Mouse (Mus musculus): Measurements from ENCODE around the gene Rab30. TPM values are rescaled to one million over a fixed set of nuclear protein-coding genes. Genes with fewer than 3 reads are reported as not detected.
A peak's percentile ranks its signal among the peaks of the same experiment; 100 is the strongest.

Rab30 gene
- polyA plus RNA-seq, 1 experiment from 2014 or later, result 28.8 TPM

DNA sequence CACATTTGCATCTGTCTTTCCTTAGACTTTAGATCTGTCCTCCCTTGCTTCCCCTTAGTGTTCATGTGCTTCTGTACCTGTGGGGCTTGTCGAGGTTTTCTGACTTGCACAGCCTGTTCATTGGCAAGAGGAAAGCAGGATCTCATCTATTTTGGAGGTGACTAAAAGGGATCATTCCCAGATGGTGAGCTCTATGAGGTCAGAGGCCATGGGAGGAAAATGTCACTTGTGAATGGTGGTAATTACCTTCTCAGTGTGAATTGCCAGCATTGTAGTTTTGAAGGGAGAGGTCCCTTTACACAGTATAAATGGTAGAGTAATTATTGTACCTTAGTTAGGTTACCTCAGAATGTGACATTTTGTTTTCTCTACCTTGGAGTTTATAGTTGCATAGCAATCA, 148.8 kb downstream of the Rab30 start:
- Histone ChIP-seq H3K27ac (ENCODE audit: low read depth) (no peak overlapping the region), H3K4me2 (ENCODE audit: low read depth, low read length) (no peak overlapping the region), H3K36me3 (replicated peaks; ENCODE audit: insufficient read depth, low read length) (no peaks in the 10 kb centered on the region), H3K9me3 (ENCODE audit: low read length) (no peaks in the 10 kb centered on the region), H3K27me3 (ENCODE audit: insufficient read depth, low read length) (no peaks in the 10 kb centered on the region), H3K9ac (replicated peaks) (no peak overlapping the region), H3K4me1 (ENCODE audit: insufficient read depth) (peaks cover 9% of the 10 kb centered on the region), H3K4me3 (ENCODE audit: low read depth, low read length) (no peak overlapping the region)
- no peak for ATAC-seq
- no peak for DNase-seq
- WGBS (ENCODE audit: insufficient replicate concordance), result 61% methylated on average over 1 of the region's 1 CpGs
- TF ChIP-seq CTCF (IDR thresholded peaks at IDR 0.05; ENCODE audit: low read depth) (no peak), EP300 (IDR thresholded peaks at IDR 0.05; ENCODE audit: low read depth) (no peak)

DNA sequence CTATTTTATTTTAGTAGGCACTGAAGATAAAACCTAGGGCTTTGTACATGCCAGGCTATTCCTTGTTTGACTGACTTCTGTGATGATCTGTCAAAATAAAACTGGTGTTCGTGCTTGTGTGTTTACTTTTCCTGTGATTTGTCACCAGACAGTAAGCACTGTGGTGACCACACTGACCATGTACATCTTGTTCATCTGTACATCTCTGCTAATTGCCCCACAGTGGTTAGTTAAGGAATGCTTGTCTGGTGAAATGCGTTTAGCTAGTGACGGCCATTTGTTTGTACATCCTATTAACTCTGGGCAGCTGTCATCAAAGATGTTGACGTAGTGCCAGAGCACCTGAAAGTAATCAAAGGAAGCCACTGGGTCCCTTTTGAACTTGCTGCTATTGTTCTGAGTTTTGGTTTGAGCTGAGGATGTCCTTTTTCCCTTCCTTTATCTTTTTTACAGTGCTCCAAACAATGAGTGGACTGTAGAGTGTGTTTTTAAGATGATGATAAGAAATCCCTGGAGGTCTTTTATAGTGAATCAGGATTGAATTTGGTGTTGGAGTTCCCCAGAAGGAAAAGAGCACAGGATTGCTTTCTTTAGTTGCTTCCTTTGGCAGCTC, 149.3 kb downstream of the Rab30 start:
- no peak overlapping the region for H3K9ac ChIP-seq (replicated peaks)
- 53% methylated on average over 4 of the region's 4 CpGs for WGBS (ENCODE audit: insufficient replicate concordance)
- no peak overlapping the region for H3K27ac ChIP-seq (ENCODE audit: low read depth)
- DNase-seq, result no peak
- no peak overlapping the region for H3K4me3 ChIP-seq (ENCODE audit: low read depth, low read length)
- H3K9me3 ChIP-seq (ENCODE audit: low read length), result no peaks in the 10 kb centered on the region
- H3K4me1 ChIP-seq (ENCODE audit: insufficient read depth), result peaks cover 5% of the 10 kb centered on the region
- H3K27me3 ChIP-seq (ENCODE audit: insufficient read depth, low read length), result no peaks in the 10 kb centered on the region
- no peaks in the 10 kb centered on the region for H3K36me3 ChIP-seq (replicated peaks; ENCODE audit: insufficient read depth, low read length)
- TF ChIP-seq CTCF (IDR thresholded peaks at IDR 0.05; ENCODE audit: low read depth), result no peak
- TF ChIP-seq EP300 (IDR thresholded peaks at IDR 0.05; ENCODE audit: low read depth), result no peak
- H3K4me2 ChIP-seq (ENCODE audit: low read depth, low read length), result no peak overlapping the region
- ATAC-seq, result no peak

DNA sequence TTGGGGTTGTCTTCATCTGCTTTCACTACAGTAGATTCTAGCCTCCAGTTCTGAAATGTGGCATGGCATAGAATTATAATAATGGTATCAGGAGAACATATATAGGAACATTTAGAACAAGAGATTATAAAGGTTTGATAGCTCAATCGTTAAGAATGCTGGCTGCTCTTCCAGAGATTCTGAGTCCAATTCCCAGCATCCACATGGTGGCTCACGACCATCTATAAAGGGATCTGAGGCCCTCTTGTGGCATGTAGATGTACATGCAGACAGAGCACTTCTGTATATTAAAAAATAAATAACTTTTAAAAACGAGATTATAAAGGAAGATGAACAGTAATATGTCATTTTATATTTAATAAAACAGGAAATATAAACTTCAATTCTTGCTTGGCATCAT, 152.1 kb downstream of the Rab30 start:
- no peaks in the 10 kb centered on the region for H3K36me3 ChIP-seq (replicated peaks; ENCODE audit: insufficient read depth, low read length)
- H3K27ac ChIP-seq (ENCODE audit: low read depth), result no peak overlapping the region
- TF ChIP-seq CTCF (IDR thresholded peaks at IDR 0.05; ENCODE audit: low read depth) (peak; percentile 74), EP300 (IDR thresholded peaks at IDR 0.05; ENCODE audit: low read depth) (no peak)
- H3K4me2 ChIP-seq (ENCODE audit: low read depth, low read length), result no peak overlapping the region
- ATAC-seq, result no peak
- DNase-seq, result no peak
- no peak overlapping the region for H3K4me3 ChIP-seq (ENCODE audit: low read depth, low read length)
- H3K9ac ChIP-seq (replicated peaks), result no peak overlapping the region
- 36% methylated on average over 3 of the region's 3 CpGs for WGBS (ENCODE audit: insufficient replicate concordance)
- H3K9me3 ChIP-seq (ENCODE audit: low read length), result no peaks in the 10 kb centered on the region
- no peaks in the 10 kb centered on the region for H3K4me1 ChIP-seq (ENCODE audit: insufficient read depth)
- H3K27me3 ChIP-seq (ENCODE audit: insufficient read depth, low read length), result no peaks in the 10 kb centered on the region

Other genes starting within 250 kb of the Rab30 start
- gene Ccdc90b, start 180.5 kb upstream of the Rab30 start, polyA plus RNA-seq (2015; fragmentation: Nextera tagmentation; extraction: Ambion mirVana), result 13.3 and 15.4 TPM in 2 replicates
- 0.45 and 0.67 TPM in 2 replicates for gene Ankrd42, start 104.5 kb upstream of the Rab30 start, polyA plus RNA-seq (2015; fragmentation: Nextera tagmentation; extraction: Ambion mirVana)
- 7.0 and 8.0 TPM in 2 replicates for gene Pcf11, start 71.7 kb upstream of the Rab30 start, polyA plus RNA-seq (2015; fragmentation: Nextera tagmentation; extraction: Ambion mirVana)
- 3.7 and 3.9 TPM in 2 replicates for gene Ddias, start 132.6 kb downstream of the Rab30 start, polyA plus RNA-seq (2015; fragmentation: Nextera tagmentation; extraction: Ambion mirVana)
- gene Prcp, start 132.9 kb downstream of the Rab30 start, polyA plus RNA-seq (2015; fragmentation: Nextera tagmentation; extraction: Ambion mirVana), result 10.2 and 11.5 TPM in 2 replicates

Measured in liver, postnatal 0 days (tissue).